Mouse (Mus musculus) CH12.LX (cell line): ENCODE data around the gene Celf2. TPM values are rescaled to one million over a fixed set of nuclear protein-coding genes. Genes with fewer than 3 reads are reported as not detected.

ENCODE experiments used
- DNase-seq: peaks from one replicate; pipeline ENCODE4 v3.0.0-alpha.2; 2013; ENCODE audit errors: extremely low read depth
- H3K27ac ChIP-seq: 2 replicates; pipeline ENCODE4 v1.5.1; 2012; ENCODE audit warnings: low read depth, mild to moderate bottlenecking, control low read depth, moderate library complexity; ENCODE audit not compliant: insufficient read depth
- H3K27me3 ChIP-seq: replicated peaks from 2 replicates; pipeline ENCODE3; 2012; ENCODE audit warnings: inconsistent platforms
- H3K36me3 ChIP-seq, 2 experiments: replicated peaks in 1 of 2; 2 replicates each; pipeline versions ENCODE3 to v1.6.1; 2012; ENCODE audit warnings: inconsistent platforms in 1 of 2, low read length in 1 of 2, mild to moderate bottlenecking in 1 of 2, mixed read lengths in 1 of 2, moderate library complexity in 1 of 2; ENCODE audit not compliant: control insufficient read depth in 1 of 2, insufficient read depth in 1 of 2
- H3K4me1 ChIP-seq, 2 experiments: 2 replicates each; pipeline ENCODE4 v1.6.1; 2012; ENCODE audit warnings: inconsistent platforms in 1 of 2, moderate library complexity in 1 of 2; ENCODE audit not compliant: insufficient read depth in 2 of 2, control insufficient read depth in 1 of 2
- H3K4me2 ChIP-seq: 2 replicates; pipeline ENCODE4 v1.6.1; 2012; ENCODE audit warnings: low read depth, mild to moderate bottlenecking, control low read depth; ENCODE audit not compliant: poor library complexity, insufficient read depth, severe bottlenecking
- H3K4me3 ChIP-seq, 3 experiments: fragments of 150-350 bp in 1 of 3; sonication (generic) in 1 of 3; replicated peaks in 1 of 3; 2 replicates each; pipeline versions ENCODE3 to v1.5.1; 2011 to 2012; ENCODE audit warnings: low read depth in 2 of 3, low read length in 2 of 3, mild to moderate bottlenecking in 2 of 3, moderate library complexity in 2 of 3, control low read depth in 1 of 3, improper control_type of control experiment in 1 of 3, inconsistent platforms in 1 of 3, mixed read lengths in 1 of 3; ENCODE audit not compliant: poor library complexity in 1 of 3
- H3K79me2 ChIP-seq: replicated peaks from 2 replicates; pipeline ENCODE4 v1.6.1; 2012; ENCODE audit warnings: mild to moderate bottlenecking, moderate library complexity; ENCODE audit not compliant: control insufficient read depth, poor library complexity, insufficient read depth, severe bottlenecking; ENCODE audit errors: extremely low read depth
- H3K9ac ChIP-seq: 2 replicates; pipeline ENCODE4 v1.6.1; 2012; ENCODE audit warnings: low read depth, mild to moderate bottlenecking, control low read depth, moderate library complexity; ENCODE audit not compliant: insufficient read depth
- H3K9me3 ChIP-seq: replicated peaks from 2 replicates; pipeline ENCODE3; 2012; ENCODE audit warnings: low read length, inconsistent platforms, mixed read lengths
- BHLHE40 ChIP-seq: IDR thresholded peaks from 2 replicates; pipeline ENCODE4 v1.6.1; 2011; ENCODE audit warnings: mild to moderate bottlenecking, low read depth, low read length, improper control_type of control experiment
- CTCF ChIP-seq, 2 experiments: IDR thresholded peaks in 1 of 2; conservative IDR thresholded peaks in 1 of 2; 2 replicates each; pipeline ENCODE4 v1.5.1; 2011 to 2012; ENCODE audit warnings: low read depth in 2 of 2, low read length in 2 of 2, improper control_type of control experiment in 1 of 2, inconsistent platforms in 1 of 2, mild to moderate bottlenecking in 1 of 2, moderate library complexity in 1 of 2
- ETS1 ChIP-seq: conservative IDR thresholded peaks from 2 replicates; pipeline ENCODE4 v1.6.1; 2012; ENCODE audit warnings: low read depth, mild to moderate bottlenecking, inconsistent platforms, low read length, improper control_type of control experiment, moderate library complexity
- IRF4 ChIP-seq: IDR thresholded peaks from 2 replicates; pipeline ENCODE4 v1.6.1; 2014; ENCODE audit warnings: low read depth, mild to moderate bottlenecking, inconsistent platforms, low read length, improper control_type of control experiment
- KAT2A ChIP-seq: IDR thresholded peaks from 2 replicates; pipeline ENCODE4 v1.6.1; 2012; ENCODE audit warnings: low read length, improper control_type of control experiment, inconsistent platforms; ENCODE audit not compliant: insufficient replicate concordance
- MAFK ChIP-seq: IDR thresholded peaks from 2 replicates; pipeline ENCODE4 v1.6.1; 2011; ENCODE audit warnings: low read length, improper control_type of control experiment; ENCODE audit not compliant: insufficient replicate concordance
- PAX5 ChIP-seq: IDR thresholded peaks from 2 replicates; pipeline ENCODE4 v1.6.1; 2012; ENCODE audit warnings: low read length, inconsistent platforms, mixed read lengths
- POLR2A ChIP-seq: IDR thresholded peaks from 2 replicates; pipeline ENCODE4 v1.6.1; 2011; ENCODE audit warnings: low read depth, mild to moderate bottlenecking, improper control_type of control experiment, low read length
- POLR2AphosphoS2 ChIP-seq: IDR thresholded peaks from 2 replicates; pipeline ENCODE4 v1.6.1; 2011; ENCODE audit warnings: low read depth, low read length, improper control_type of control experiment
- SIN3A ChIP-seq: IDR thresholded peaks from 2 replicates; pipeline ENCODE4 v1.6.1; 2012; ENCODE audit warnings: low read length, improper control_type of control experiment, inconsistent platforms
- SMC3 ChIP-seq: IDR thresholded peaks from 2 replicates; pipeline ENCODE4 v1.6.1; 2011; ENCODE audit warnings: low read depth, low read length, improper control_type of control experiment
- TBP ChIP-seq: conservative IDR thresholded peaks from 2 replicates; pipeline ENCODE4 v1.6.1; 2011; ENCODE audit warnings: low read depth, low read length, improper control_type of control experiment
- UBTF ChIP-seq: IDR thresholded peaks from 2 replicates; pipeline ENCODE4 v1.6.1; 2012; ENCODE audit warnings: low read depth, mild to moderate bottlenecking, inconsistent platforms, low read length, improper control_type of control experiment, moderate library complexity
- USF1 ChIP-seq: IDR thresholded peaks from 2 replicates; pipeline ENCODE4 v1.6.1; 2014; ENCODE audit warnings: low read depth, mild to moderate bottlenecking, inconsistent platforms, low read length, improper control_type of control experiment
- USF2 ChIP-seq: conservative IDR thresholded peaks from 2 replicates; pipeline ENCODE4 v1.6.1; 2011; ENCODE audit warnings: low read depth, low read length, improper control_type of control experiment
- ZC3H11A ChIP-seq: IDR thresholded peaks from 2 replicates; pipeline ENCODE4 v1.6.1; 2012; ENCODE audit warnings: low read depth, mild to moderate bottlenecking, inconsistent platforms, low read length, improper control_type of control experiment
- ZKSCAN1 ChIP-seq: IDR thresholded peaks from 2 replicates; pipeline ENCODE4 v1.6.1; 2012; ENCODE audit warnings: low read depth, inconsistent platforms, low read length, improper control_type of control experiment, borderline replicate concordance
- ZNF384 ChIP-seq: IDR thresholded peaks from 2 replicates; pipeline ENCODE4 v1.6.1; 2012; ENCODE audit warnings: low read depth, low read length, improper control_type of control experiment, inconsistent platforms
- dilution Hi-C: fragments of 300-500 bp; cut with MboI; formaldehyde crosslinking; loops from 2 replicates; pipeline ENCODE4 v1.14.3; 2020; ENCODE audit warnings: low sequenced_read_pairs; ENCODE audit not compliant: extremely low pct_unique_long_range_greater_than_20kb, extremely low pct_ligation_motif_present
- in situ Hi-C: fragments of 300-500 bp; cut with MboI; formaldehyde crosslinking; loops from 3 replicates; pipeline ENCODE4 v1.14.3; 2019; ENCODE audit warnings: low sequenced_read_pairs, low pct_ligation_motif_present, low pct_unique_long_range_greater_than_20kb, mixed read lengths
- polyA plus RNA-seq: library from polyadenylated mRNA; unstranded; fragments of >175 nt; gene quantifications from 2 replicates; pipeline ENCODE4 v1.2.1, GENCODE M21; 2012; ENCODE audit warnings: low read depth; ENCODE audit not compliant: insufficient read length
- total RNA-seq, 2 experiments: library from RNA; depleted of rRNA; stranded (reverse); fragments of 300-350 nt in 1 of 2; fragments of >200 nt in 1 of 2; gene quantifications; 2 replicates each; pipeline ENCODE4 v1.2.3; 2012 to 2014

Celf2 gene
- total and polyA plus RNA-seq, 3 experiments: 51.0 to 143 (median 103) TPM

GRCm38 (mm10) chr2:7073730-7074129, 435.6 kb downstream of the Celf2 start:
- DNase-seq: no peak
- Histone ChIP-seq H3K27me3 (no peaks in the 10 kb centered on the region), H3K36me3 (no peaks in the 10 kb centered on the region), H3K27ac (no peak overlapping the region), H3K4me1 (no peaks in the 10 kb centered on the region), H3K9ac (no peak overlapping the region), H3K9me3 (no peaks in the 10 kb centered on the region), H3K4me3 (no peak overlapping the region), H3K79me2 (no peaks in the 10 kb centered on the region), H3K4me2 (no peak overlapping the region)
- in situ Hi-C loops: no loop called here
- TF ChIP-seq BHLHE40: no peak
- dilution Hi-C loops: no loop called here

- TF ChIP-seq USF1 (no peak), PAX5 (no peak), SMC3 (no peak), SIN3A (no peak), IRF4 (no peak), MAFK (no peak), KAT2A (no peak), POLR2A (no peak)
- Histone ChIP-seq H3K4me1 (no peaks in the 10 kb centered on the region), H3K4me2 (no peak overlapping the region), H3K79me2 (no peaks in the 10 kb centered on the region), H3K27me3 (no peaks in the 10 kb centered on the region), H3K36me3 (no peaks in the 10 kb centered on the region), H3K9me3 (no peaks in the 10 kb centered on the region), H3K27ac (no peak overlapping the region), H3K4me3 (no peak overlapping the region), H3K9ac (no peak overlapping the region)
- in situ Hi-C loops: no loop called here
- dilution Hi-C loops: no loop called here
- DNase-seq: no peak
Measured at GRCm38 (mm10) chr2:7072344-7073265, 436.8 kb downstream of the Celf2 start.

GRCm38 (mm10) chr2:7069458-7069857, 439.9 kb downstream of the Celf2 start:
- H3K79me2 ChIP-seq: no peaks in the 10 kb centered on the region
- TF ChIP-seq CTCF (conservative IDR thresholded peaks at IDR 0.05 in 1 of 2, IDR thresholded peaks at IDR 0.05 in 1 of 2; ENCODE audit: low read depth in 2 of 2, low read length in 2 of 2): no peak
- TF ChIP-seq TBP: no peak
- TF ChIP-seq PAX5: no peak
- TF ChIP-seq USF2: no peak
- no peak for TF ChIP-seq SMC3
- no peak for TF ChIP-seq KAT2A
- TF ChIP-seq UBTF: no peak
- TF ChIP-seq ZKSCAN1: no peak
- no peak for TF ChIP-seq POLR2AphosphoS2
- no peak for TF ChIP-seq ZNF384
- TF ChIP-seq ZC3H11A: no peak
- TF ChIP-seq ETS1: no peak
- TF ChIP-seq USF1: no peak
- no peak for TF ChIP-seq IRF4
- no peak for TF ChIP-seq BHLHE40
- no peaks in the 10 kb centered on the region for H3K9me3 ChIP-seq
- H3K4me2 ChIP-seq: no peak overlapping the region
- no peaks in the 10 kb centered on the region for H3K27me3 ChIP-seq
- in situ Hi-C loops: no loop called here
- H3K36me3 ChIP-seq: no peaks in the 10 kb centered on the region
- H3K9ac ChIP-seq: no peak overlapping the region
- DNase-seq: no peak
- H3K4me1 ChIP-seq: no peaks in the 10 kb centered on the region
- no peak overlapping the region for H3K27ac ChIP-seq
- dilution Hi-C loops: no loop called here
- H3K4me3 ChIP-seq: no peak overlapping the region
